Mouse (Mus musculus) ES-E14 (cell line): ENCODE measurements at regions not wholly inside any gene's neighbourhood (a gene's known extent, or its start where the extent isn't known, plus 50 kb on each side); places are given as distances from the start of the nearest gene placed in this dataset.

ENCODE experiments used
- CHD2 ChIP-seq: IDR thresholded peaks from 2 replicates; pipeline ENCODE4 v1.6.1; 2014; ENCODE audit warnings: mild to moderate bottlenecking, low read depth, low read length, inconsistent platforms
- HCFC1 ChIP-seq: IDR thresholded peaks from 2 replicates; pipeline ENCODE4 v1.6.1; 2012; ENCODE audit warnings: low read length, inconsistent platforms, borderline replicate concordance; ENCODE audit not compliant: insufficient read depth
- MAFK ChIP-seq: IDR thresholded peaks from 2 replicates; pipeline ENCODE4 v1.6.1; 2014; ENCODE audit warnings: mild to moderate bottlenecking, low read depth, low read length, inconsistent platforms; ENCODE audit not compliant: insufficient read depth
- ZNF384 ChIP-seq: IDR thresholded peaks from 2 replicates; pipeline ENCODE4 v1.6.1; 2012; ENCODE audit warnings: low read depth, low read length, inconsistent platforms

GRCm38 (mm10) chr5:97602176-97602575 lies 145.4 kb upstream of the Gk2 start:
- TF ChIP-seq CHD2 (no peak), MAFK (no peak), HCFC1 (no peak), ZNF384 (no peak)
